Mouse (Mus musculus): ENCODE measurements around the gene Asb6.

DNA sequence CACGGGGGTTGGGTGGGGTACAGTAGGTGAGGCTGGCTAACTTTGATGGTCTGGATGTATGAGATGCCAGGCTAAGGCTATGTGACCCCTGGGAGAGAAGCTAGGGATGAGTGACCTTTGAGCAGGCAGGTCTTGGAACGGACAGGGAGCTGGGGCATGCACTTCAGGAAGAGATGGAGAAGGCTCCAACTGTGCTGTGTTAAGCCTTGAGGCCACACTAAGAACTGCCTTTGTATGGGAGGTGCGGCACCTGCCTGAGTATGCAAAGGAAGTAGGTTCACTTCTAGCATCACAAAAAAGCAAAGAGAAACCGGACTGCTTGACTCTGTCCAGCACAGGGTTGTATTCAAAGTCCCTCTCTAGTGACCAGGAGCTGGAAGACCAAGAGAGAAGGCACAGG lies 51.9 kb downstream of the Asb6 start:
- no peak for TF ChIP-seq CTCF (IDR thresholded peaks at IDR 0.05; ENCODE audit: extremely low read depth, insufficient read length, insufficient replicate concordance, low read depth, low read length)
- TF ChIP-seq POLR2A (IDR thresholded peaks at IDR 0.05; ENCODE audit: low read depth, low read length): no peak

Data from small intestine, adult 2 months (tissue).